Mouse (Mus musculus): ENCODE results near the gene Cox5b. TPM values are rescaled to one million over a fixed set of nuclear protein-coding genes. Genes with fewer than 3 reads are reported as not detected.
A peak's percentile ranks its signal among the peaks of the same experiment; 100 is the strongest.
"Not testable (repeated sequence)": the region's sequence is repeated elsewhere in the genome, so short reads cannot be mapped to it uniquely, and the experiment has no call there.

The Cox5b gene
- polyA plus RNA-seq, 1 experiment from 2014 or later: 479 TPM

DNA sequence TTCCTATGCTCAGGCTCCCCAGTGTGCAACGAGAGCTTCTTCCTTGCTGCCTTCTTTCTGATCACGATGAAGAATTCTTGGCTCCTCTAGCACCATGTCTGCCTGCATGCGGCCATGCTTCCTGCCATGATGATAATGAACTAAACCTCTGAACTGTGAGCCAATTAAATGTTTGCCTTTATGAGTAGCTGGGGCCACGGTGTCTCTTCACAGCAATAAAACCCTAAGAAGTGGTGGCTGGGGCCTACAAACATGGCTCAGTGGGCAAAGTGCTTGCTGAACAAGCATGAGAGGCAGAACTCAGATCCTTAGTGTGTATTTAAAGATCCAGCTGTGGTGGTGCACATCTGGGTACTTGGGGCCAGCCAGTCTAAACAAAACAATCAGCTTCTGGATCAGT lies 25.3 kb upstream of the Cox5b start:
- Histone ChIP-seq H3K4me3 (no peak overlapping the region), H3K9me3 (no peaks in the 10 kb centered on the region), H3K9ac (no peak overlapping the region), H3K36me3 (no peaks in the 10 kb centered on the region), H3K4me2 (replicated peaks) (no peak overlapping the region), H3K27ac (no peak overlapping the region), H3K27me3 (no peaks in the 10 kb centered on the region), H3K4me1 (peaks cover 8% of the 10 kb centered on the region; the same call in 1 of the 2 replicates)
- 45% methylated on average over 4 of the region's 4 CpGs for whole genome bisulfite sequencing
- ATAC-seq (ENCODE audit: low FRiP score, low read depth): peak; percentile 32; the same call in 1 of the 2 replicates

DNA sequence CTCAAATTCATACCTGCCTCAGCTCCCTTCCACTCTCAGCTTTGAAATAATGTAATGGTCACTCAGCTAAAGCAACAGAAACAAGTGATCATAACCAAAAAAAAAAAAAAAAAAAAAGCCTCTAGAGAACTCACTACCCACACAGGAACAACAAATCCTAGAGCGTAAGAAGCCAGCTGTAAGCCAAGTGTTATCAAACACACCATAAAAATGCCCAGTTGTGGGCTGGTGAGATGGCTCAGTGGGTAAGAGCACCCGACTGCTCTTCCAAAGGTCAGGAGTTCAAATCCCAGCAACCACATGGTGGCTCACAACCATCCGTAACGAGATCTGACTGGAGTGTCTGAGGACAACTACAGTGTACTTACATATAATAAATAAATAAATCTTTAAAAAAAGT lies 23.2 kb upstream of the Cox5b start:
- H3K9ac ChIP-seq; H3K27me3 ChIP-seq; H3K4me1 ChIP-seq; H3K9me3 ChIP-seq; H3K4me3 ChIP-seq; H3K36me3 ChIP-seq; ATAC-seq (ENCODE audit: low FRiP score, low read depth); H3K4me2 ChIP-seq (replicated peaks); H3K27ac ChIP-seq: not testable (repeated sequence)
- WGBS: 54% methylated on average over 4 of the region's 4 CpGs

DNA sequence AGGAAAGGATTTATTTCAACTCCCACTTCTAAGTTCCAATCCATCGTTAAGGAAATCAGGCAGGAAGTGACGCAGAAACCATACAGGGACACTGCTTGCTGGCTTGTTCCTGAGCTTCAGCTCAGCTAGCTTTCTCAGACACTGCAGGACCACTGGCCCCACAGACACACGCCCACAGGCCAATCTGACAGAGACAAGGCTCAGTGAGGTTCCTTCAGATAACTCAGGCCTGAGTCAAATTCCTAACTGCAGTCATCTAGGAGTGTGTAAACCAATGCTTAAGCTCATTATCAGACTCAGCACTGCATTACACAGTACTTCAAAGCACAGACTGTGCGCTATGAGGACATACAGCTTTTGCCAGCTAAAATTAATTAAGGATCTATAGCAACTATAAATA lies 21.0 kb upstream of the Cox5b start:
- H3K27ac ChIP-seq: no peak overlapping the region
- peaks cover 8% of the 10 kb centered on the region; the same call in 1 of the 2 replicates for H3K4me1 ChIP-seq
- 60% methylated on average over 4 of the region's 4 CpGs for WGBS
- no peak overlapping the region for H3K4me3 ChIP-seq
- H3K27me3 ChIP-seq: no peaks in the 10 kb centered on the region
- no peak for ATAC-seq (ENCODE audit: low FRiP score, low read depth)
- no peaks in the 10 kb centered on the region for H3K36me3 ChIP-seq
- H3K9me3 ChIP-seq: no peaks in the 10 kb centered on the region
- no peak overlapping the region for H3K4me2 ChIP-seq (replicated peaks)
- H3K9ac ChIP-seq: no peak overlapping the region

DNA sequence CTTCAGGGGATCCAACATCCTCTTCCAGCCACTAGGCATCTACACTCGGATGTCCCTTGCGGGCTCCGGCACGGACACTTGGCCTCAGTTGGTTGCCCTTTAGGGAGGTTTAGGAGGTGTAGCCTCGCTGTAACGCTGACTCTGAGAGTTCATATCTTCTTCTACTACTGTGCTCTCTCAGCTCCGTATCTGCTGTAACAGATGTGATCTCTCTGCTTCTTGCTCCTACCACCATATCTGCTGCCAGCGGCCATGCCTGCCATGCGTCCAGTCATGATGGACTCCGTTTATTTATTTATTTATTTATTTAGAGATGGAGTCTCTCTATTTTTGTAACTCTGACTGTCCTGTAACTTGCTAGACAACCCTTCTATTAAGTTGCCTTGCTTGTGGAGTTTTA lies 20.0 kb upstream of the Cox5b start:
- Histone ChIP-seq H3K9me3 (no peaks in the 10 kb centered on the region), H3K27me3 (no peaks in the 10 kb centered on the region), H3K36me3 (no peaks in the 10 kb centered on the region), H3K27ac (no peak overlapping the region), H3K9ac (no peak overlapping the region), H3K4me3 (no peak overlapping the region), H3K4me1 (no peaks in the 10 kb centered on the region), H3K4me2 (replicated peaks) (no peak overlapping the region)
- no peak for ATAC-seq (ENCODE audit: low FRiP score, low read depth)
- WGBS: 96% methylated on average over 10 of the region's 10 CpGs

DNA sequence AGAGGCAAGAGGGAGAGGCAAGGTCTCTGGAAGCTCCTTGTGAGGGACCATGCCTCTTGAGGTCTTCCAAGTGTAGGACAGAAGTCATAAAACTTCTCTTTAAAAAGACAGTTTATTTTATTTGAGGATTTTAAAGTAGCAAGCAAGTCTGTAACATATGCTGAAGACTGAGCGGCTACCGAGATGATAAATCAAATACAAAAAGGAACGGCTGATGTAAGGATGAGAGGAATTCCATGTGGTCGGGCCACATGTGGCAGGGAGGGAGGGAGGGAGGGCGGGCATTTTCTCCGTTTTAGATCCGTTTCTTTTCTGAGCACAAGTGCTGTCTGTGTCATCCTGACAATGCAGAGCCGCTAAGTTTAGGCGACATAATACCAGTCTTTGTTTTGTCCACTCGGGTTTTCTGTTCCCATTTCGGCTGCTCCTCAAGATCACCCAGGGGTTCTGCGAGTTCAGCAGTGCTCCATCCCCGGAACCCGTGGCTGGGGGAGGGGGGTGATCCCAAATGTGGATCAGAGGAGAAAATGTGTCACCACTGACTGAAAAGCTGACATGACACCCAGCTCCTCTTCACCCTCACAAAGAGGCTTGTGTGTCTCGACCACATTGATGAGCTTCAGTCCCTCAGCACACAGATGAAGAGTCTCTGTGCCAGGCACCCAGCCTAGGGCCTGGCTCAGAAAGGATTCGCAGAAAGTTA lies 18.4 kb upstream of the Cox5b start:
- ATAC-seq (ENCODE audit: low FRiP score, low read depth): peak; percentile 32; the same call in 1 of the 2 replicates

DNA sequence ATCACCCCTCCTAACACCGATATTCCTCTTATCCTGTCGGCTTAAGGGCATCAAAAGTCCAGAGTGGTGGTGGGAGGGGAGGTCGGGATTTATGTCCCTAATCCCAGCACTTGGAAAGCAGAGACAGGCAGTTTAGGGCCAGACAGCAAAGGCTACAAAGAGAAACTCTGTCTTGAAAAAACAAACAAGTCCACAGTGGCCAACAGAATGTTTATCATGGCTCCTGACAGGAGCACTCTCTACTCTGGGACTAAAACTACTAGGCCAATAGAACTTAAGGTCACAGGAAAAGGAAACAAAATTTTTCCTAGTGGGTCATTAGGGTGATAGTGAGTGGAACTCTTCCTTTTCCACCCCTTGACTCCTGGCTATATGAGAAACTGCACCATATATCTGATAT lies 16.3 kb upstream of the Cox5b start:
- Histone ChIP-seq H3K4me3 (no peak overlapping the region), H3K9me3 (no peaks in the 10 kb centered on the region), H3K4me1 (no peaks in the 10 kb centered on the region), H3K9ac (no peak overlapping the region), H3K36me3 (no peaks in the 10 kb centered on the region), H3K4me2 (replicated peaks) (no peak overlapping the region), H3K27ac (no peak overlapping the region), H3K27me3 (no peaks in the 10 kb centered on the region)
- no peak for ATAC-seq (ENCODE audit: low FRiP score, low read depth)
- 10% methylated on average over 3 of the region's 3 CpGs for WGBS

More for the DNA sequence above, 18.4 kb upstream of the Cox5b start:
- no peaks in the 10 kb centered on the region for H3K4me1 ChIP-seq
- H3K36me3 ChIP-seq: no peaks in the 10 kb centered on the region
- H3K27ac ChIP-seq: no peak overlapping the region
- H3K4me3 ChIP-seq: no peak overlapping the region
- no peaks in the 10 kb centered on the region for H3K9me3 ChIP-seq
- H3K9ac ChIP-seq: no peak overlapping the region
- no peak overlapping the region for H3K4me2 ChIP-seq (replicated peaks)
- WGBS: 54% methylated on average over 16 of the region's 16 CpGs
- no peaks in the 10 kb centered on the region for H3K27me3 ChIP-seq

DNA sequence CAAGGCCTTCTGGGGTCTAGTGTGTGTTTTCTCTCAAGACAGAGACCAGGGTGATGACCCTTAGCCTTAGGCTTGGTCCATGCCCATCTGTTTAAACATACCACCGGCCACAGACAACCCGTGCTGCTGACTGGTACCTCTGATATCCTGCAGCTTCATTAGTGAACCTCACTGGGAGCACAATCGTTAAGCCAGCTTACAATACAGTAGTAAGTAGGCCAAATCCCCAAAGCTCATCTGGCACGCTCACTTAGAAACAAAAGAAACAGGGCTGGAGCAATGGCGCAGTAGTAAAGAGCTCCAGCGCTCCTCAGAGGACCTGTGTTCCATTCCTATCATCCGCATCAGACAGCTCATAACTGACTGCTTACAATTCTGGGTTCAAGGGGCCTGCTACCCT lies 10.4 kb upstream of the Cox5b start:
- Histone ChIP-seq H3K4me2 (replicated peaks) (no peak overlapping the region), H3K36me3 (no peaks in the 10 kb centered on the region), H3K27ac (no peak overlapping the region), H3K9ac (no peak overlapping the region), H3K9me3 (no peaks in the 10 kb centered on the region), H3K4me1 (peaks cover 3% of the 10 kb centered on the region; the same call in 1 of the 2 replicates), H3K27me3 (no peaks in the 10 kb centered on the region), H3K4me3 (no peak overlapping the region)
- ATAC-seq (ENCODE audit: low FRiP score, low read depth): no peak
- WGBS: 78% methylated on average over 7 of the region's 7 CpGs

DNA sequence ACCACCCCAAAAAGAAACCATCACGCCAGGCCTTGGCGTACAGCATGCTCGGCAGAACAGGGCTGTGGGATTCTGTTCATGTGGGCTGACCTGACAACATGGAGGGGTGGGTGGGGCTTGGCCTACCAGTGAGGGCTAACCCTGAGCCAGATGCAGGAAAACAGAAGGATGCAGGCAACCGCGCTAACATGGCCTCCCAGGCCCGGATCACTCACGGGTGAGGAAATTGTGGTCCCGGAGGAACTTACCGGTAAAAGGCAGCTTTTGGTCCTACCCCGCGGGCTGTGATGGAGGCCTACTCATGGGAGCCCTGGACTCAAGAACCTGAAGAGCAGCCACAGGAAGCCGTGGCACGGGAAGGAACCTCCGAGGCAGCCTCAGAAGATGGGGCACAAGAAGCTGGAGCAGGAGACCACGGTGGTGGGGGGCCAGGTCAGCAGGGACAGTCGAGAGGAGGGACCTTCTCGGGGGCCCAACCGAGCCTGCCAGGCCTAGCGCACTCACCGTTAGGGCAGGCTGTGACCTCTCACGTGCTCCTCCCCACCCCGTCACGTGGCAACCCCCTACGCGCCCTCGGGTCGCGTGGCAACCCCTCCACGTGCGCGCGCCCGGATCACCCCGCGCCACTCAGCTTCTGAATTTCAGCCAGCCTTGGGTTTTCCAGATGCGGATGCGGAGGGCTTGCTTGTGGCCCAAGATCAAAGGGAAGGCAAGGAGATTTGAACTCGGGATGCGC lies 8.5 kb upstream of the Cox5b start, which contains the start of gene Fam178b:
Gene Fam178b, minus strand, starts transcription at position 564 of the 736 bp plus-strand sequence.
- Histone ChIP-seq H3K4me2 (replicated peaks) (no peak within 1 kb of the TSS), H3K9ac (no peak within 1 kb of the TSS), H3K27ac (no peak within 1 kb of the TSS), H3K4me3 (no peak within 1 kb of the TSS), H3K27me3 (no peaks in the 10 kb centered on the region), H3K4me1 (peaks cover 3% of the 10 kb centered on the region; the same call in 1 of the 2 replicates), H3K36me3 (no peaks in the 10 kb centered on the region), H3K9me3 (no peaks in the 10 kb centered on the region)
- no peak for ATAC-seq (ENCODE audit: low FRiP score, low read depth)
- 93% methylated on average over 39 of the region's 39 CpGs for WGBS

DNA sequence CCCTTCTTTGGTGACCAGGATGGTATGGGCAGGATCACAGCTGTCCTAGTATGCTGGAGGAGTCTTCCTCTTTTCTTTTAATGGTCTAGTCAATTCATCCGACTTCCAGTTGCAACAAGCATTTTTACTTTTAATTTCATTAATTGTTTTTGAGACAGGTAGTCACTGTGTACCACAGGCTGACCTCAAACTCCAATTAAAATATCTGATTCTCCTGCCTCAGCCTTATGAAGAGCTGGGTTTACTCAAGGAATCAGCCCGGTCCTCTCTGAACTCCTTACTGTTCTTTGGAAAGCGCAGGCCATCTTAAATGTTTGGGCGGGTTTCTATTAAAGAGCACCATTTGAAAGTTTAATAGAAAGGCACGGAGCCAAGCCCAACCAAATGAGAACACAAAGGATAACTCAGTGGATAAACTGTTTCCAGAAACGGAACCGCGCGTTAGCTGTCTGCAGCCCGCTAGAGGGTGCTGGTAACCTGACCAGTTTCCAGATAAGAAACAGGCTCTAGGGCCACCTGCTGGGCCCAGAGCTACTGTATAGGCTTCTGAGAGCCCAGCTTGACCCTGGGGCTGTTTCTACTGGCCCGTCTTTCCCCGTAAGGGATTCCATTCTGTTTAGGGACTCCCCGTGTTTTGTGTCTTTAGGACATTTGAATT lies 7.3 kb upstream of the Cox5b start:
- H3K4me3 ChIP-seq: no peak overlapping the region
- 8% methylated on average over 13 of the region's 13 CpGs for WGBS
- H3K36me3 ChIP-seq: no peaks in the 10 kb centered on the region
- H3K4me2 ChIP-seq (replicated peaks): no peak overlapping the region
- H3K9ac ChIP-seq: no peak overlapping the region
- peak; percentile 84 for ATAC-seq (ENCODE audit: low FRiP score, low read depth)
- H3K27ac ChIP-seq: no peak overlapping the region
- no peaks in the 10 kb centered on the region for H3K27me3 ChIP-seq
- no peaks in the 10 kb centered on the region for H3K9me3 ChIP-seq
- H3K4me1 ChIP-seq: peaks cover 3% of the 10 kb centered on the region; the same call in 1 of the 2 replicates

DNA sequence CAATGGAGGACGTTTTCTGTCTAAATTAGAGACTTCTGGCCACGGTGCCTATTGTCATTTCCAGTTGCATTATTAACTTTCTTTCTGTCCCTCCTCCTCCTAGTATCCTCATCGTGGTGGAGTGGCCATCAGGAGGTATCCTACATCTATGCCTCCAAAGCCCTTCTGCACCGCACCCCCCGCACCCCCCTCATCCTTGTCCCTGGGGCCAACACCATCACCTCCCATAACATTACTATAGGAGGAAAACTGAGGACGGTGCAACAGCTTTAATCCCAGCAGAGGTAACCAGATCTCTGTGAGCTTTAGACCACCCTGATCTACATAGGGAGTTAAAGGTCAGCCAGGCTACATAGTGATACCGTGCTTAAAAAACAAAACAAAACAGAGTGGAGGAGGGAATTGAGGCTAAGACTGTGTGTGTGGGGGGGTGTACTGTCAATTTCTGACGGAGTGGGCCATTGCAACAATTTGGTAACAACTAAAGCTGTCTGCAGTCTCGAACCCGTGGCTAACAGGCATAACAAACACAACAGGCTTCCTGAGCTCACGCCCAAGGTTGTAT lies 496 bp upstream of the Cox5b start:
- Histone ChIP-seq H3K36me3 (peaks cover 20% of the 10 kb centered on the region), H3K9me3 (no peaks in the 10 kb centered on the region), H3K4me3 (peak overlapping the region; percentile 86), H3K4me2 (replicated peaks) (peak overlapping the region; percentile 88), H3K4me1 (peaks cover 10% of the 10 kb centered on the region), H3K27ac (no peak overlapping the region), H3K9ac (0 out of 2 replicates have a peak overlapping the region, but pooled peaks have one; percentile 43), H3K27me3 (no peaks in the 10 kb centered on the region)
- ATAC-seq (ENCODE audit: low FRiP score, low read depth): no peak; the same call in 1 of the 2 replicates
- 62% methylated on average over 11 of the region's 11 CpGs for WGBS

DNA sequence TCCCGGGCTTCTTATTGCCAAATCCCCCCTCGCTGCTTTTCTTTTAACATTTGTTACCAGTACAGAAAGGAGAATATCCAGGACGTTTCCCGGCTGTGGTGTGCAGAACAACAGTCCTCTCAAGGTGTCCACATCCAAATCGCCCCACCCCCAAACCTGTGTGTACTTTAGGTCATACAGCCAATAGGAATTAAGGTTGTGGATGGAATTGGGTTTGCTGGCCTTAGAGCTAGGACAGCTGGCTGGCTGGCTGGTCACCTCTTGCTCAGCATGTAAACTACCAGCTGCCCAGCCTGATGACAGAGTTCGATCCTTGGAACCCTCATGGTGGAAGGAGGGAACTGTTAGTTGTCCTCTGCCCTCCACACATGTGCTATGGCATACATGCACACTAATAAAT lies 3.6 kb downstream of the Cox5b start:
- Histone ChIP-seq H3K4me1 (peaks cover 19% of the 10 kb centered on the region), H3K9me3 (no peaks in the 10 kb centered on the region), H3K9ac (no peak overlapping the region), H3K4me2 (replicated peaks) (no peak overlapping the region), H3K27me3 (no peaks in the 10 kb centered on the region), H3K27ac (no peak overlapping the region), H3K4me3 (no peak overlapping the region), H3K36me3 (peaks cover 35% of the 10 kb centered on the region)
- 83% methylated on average over 6 of the region's 6 CpGs for WGBS
- ATAC-seq (ENCODE audit: low FRiP score, low read depth): no peak

DNA sequence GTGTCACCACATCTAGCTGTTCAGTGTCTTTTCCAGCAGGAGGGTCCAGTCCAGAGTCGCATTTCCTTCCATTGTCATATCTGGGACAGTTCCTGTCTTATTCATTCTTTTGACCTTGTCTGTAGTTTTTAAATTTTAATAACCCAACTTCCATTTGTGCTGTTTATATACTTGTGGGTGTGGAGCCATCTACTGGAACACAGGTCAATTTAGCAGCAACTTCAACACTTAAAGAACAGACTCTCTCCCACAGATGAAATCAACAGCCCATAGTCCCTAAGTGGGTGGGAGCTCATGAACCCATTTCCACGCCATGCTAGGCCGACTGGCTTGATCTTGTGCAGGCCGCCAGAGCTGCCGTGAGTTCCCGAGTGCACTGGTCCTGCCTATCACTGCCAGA lies 5.2 kb downstream of the Cox5b start:
- Histone ChIP-seq H3K27ac (no peak overlapping the region), H3K4me1 (peaks cover 19% of the 10 kb centered on the region), H3K27me3 (no peaks in the 10 kb centered on the region), H3K4me2 (replicated peaks) (no peak overlapping the region), H3K9me3 (no peaks in the 10 kb centered on the region), H3K36me3 (peaks cover 50% of the 10 kb centered on the region), H3K4me3 (no peak overlapping the region), H3K9ac (no peak overlapping the region)
- no peak for ATAC-seq (ENCODE audit: low FRiP score, low read depth)
- 62% methylated on average over 6 of the region's 6 CpGs for WGBS
